Comparison of ENCODE assay signal across 26 mouse cellular contexts in genomic region chr5:24904001-24904400, GRCm38 (mm10).
"Had no signal": no experiment of that assay in that cellular context is flagged by ENCODE, and none has a peak within 500 bp of the region (broad histone marks: within the 10 kb centered on the region; RNA-seq: fewer than 3 reads in every experiment).

No protein-coding gene starts in this region.

- H3K27ac ChIP-seq: heart, adult 2 months; heart, embryonic 13.5 days; heart, embryonic 15.5 days; hindbrain, embryonic 13.5 days; hindbrain, embryonic 15.5 days; hindbrain, postnatal 0 days; kidney, embryonic 15.5 days; kidney, postnatal 0 days; limb, embryonic 13.5 days; limb, embryonic 15.5 days; liver, embryonic 13.5 days; liver, embryonic 15.5 days had no signal

- H3K27me3 ChIP-seq: heart, embryonic 13.5 days; heart, embryonic 15.5 days; hindbrain, embryonic 13.5 days; hindbrain, embryonic 15.5 days; kidney, embryonic 15.5 days; limb, embryonic 13.5 days; limb, embryonic 15.5 days had no signal

- H3K36me3 ChIP-seq: heart, embryonic 15.5 days; hindbrain, embryonic 15.5 days; liver, embryonic 13.5 days; liver, embryonic 15.5 days had no signal

- ATAC-seq: hindbrain, postnatal 0 days; intestine, embryonic 16.5 days had no signal

- DNase-seq: gastrocnemius, postnatal 14 days; gastrocnemius, postnatal 36 days; heart, adult 11 months; heart, adult 2 months; heart, postnatal 14 days; heart, postnatal 36 days; kidney, adult 11 months; kidney, adult 2 months; kidney, adult 9 months; kidney, postnatal 14 days; kidney, postnatal 36 days; layer of hippocampus, adult 9-11 months; layer of hippocampus, postnatal 36 days; left cerebral cortex, postnatal 4 days; liver, embryonic 13.5 days had no signal

- H3K4me3 ChIP-seq: heart, adult 2 months; heart, embryonic 13.5 days; heart, embryonic 15.5 days; hindbrain, embryonic 13.5 days; hindbrain, embryonic 15.5 days; kidney, embryonic 15.5 days; limb, embryonic 13.5 days; limb, embryonic 15.5 days; liver, embryonic 13.5 days; liver, embryonic 15.5 days had no signal
